Mouse (Mus musculus) left cerebral cortex, postnatal 10 days (tissue): ENCODE data around the gene Erich3. TPM values are rescaled to one million over a fixed set of nuclear protein-coding genes. Genes with fewer than 3 reads are reported as not detected.
"Not testable (repeated sequence)": the region's sequence is repeated elsewhere in the genome, so short reads cannot be mapped to it uniquely, and the experiment has no call there.

Experiments
- DNase-seq, 2 experiments: peaks; one replicate each; pipeline ENCODE4 v3.0.0; 2021 to 2022; ENCODE audit warnings: low spot score in 2 of 2, mixed read lengths in 1 of 2; ENCODE audit errors: extremely low spot score in 1 of 2
- intact Hi-C: fragments of 180-260 bp; cut with DNase I; formaldehyde crosslinking; loops from one replicate; pipeline ENCODE4 v1.15.1; 2025
- total RNA-seq, 2 experiments: library from RNA; stranded (reverse); gene quantifications; 2 replicates each; pipeline ENCODE4 v1.2.3; 2021

Gene Erich3
- total RNA-seq, result 1 to 10 TPM; 6.1 to 7.2 TPM

DNA sequence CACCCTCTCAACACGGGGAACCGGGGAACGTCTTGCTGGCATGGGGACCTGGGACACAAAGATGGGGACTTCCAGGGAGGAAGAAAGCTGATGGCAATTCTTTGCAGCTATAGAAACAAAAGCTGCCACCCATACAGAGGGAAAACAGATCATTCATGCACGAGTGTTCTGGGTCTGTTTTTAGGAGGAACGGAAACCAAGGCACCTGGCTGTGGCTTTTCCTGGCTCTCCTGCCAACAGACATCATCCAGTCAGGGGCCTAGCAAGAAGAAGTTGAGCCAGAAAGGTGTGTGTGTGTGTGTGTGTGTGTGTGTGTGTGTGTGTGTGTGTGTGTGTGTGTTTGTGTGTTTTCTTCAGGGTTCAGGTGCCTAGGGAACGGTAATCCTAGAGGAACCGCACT lies at the start of gene Erich3:
Gene Erich3, plus strand, starts transcription at position 315 of the 400 bp plus-strand sequence.
- DNase-seq, result no peak
- intact Hi-C loops, result no loop called here

DNA sequence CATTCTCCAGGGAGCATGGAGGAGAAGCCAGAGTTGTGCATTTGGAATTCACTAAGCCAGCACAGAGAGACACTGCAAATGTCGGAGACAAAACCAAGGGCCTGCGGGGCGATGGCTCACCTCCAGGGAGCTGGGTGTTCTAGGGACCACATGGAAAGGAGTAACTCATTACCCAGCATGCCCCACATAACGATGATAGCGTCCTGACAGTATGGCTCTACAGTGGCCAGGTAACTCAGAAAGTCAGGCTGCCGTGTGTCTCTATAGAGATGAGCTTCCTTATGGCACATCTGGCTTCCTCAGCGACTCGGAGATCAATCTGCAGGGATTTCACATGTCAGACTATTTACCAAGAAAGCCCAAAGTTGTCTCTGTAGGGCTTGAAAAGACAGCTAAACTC lies 48.9 kb upstream of the Erich3 start:
- intact Hi-C loops, result no loop called here

GRCm38 (mm10) chr3:154615304-154615703 lies 48.4 kb upstream of the Erich3 start:
- intact Hi-C loops, result no loop called here
- DNase-seq, result no peak

More for the DNA sequence above, 48.9 kb upstream of the Erich3 start:
- DNase-seq, result no peak

DNA sequence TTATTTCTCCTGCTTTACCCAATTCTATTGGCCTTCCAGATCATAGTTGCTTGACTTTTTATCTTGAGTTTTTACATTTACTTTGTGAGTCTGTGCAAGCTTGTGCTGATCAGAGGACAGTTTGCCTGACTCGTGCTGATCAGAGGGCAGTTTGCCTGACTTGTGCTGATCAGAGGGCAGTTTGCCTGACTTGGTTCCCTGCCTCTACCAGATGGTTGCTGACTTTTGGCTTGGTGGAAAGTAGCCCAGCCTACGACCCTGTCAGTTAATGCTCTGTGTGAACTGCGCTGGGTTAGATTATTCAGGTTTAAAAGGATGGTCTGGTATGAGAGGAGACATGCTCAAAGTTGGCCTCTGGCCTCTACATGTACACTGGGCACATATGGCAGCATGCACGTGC lies 47.6 kb upstream of the Erich3 start:
- DNase-seq, result no peak
- intact Hi-C loops, result no loop called here

- DNase-seq, result no peak
- intact Hi-C loops, result no loop called here
These were observed 35.4 kb upstream of the Erich3 start for GRCm38 (mm10) chr3:154628284-154628683.

DNA sequence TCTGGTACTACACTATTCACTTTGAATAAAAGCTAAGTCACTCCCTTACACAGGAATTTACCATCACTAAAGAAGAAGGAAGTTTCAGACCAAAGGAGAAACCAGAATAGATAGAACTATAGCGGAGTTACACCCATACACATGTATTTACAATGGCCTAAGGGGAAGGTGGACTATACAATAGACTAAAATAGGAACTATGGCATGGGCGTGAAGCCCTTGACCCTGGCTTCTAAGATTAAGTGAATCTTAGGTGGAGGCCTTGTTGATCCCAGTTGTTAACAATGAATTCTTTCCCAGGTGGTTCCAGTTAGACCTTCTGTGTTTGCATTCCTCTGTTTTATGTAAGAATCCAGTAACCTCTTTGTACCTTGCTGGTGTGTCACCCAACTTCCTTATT lies 32.4 kb upstream of the Erich3 start:
- DNase-seq, intact Hi-C loops: not testable (repeated sequence)

GRCm38 (mm10) chr3:154633091-154633490 lies 30.6 kb upstream of the Erich3 start:
- no peak for DNase-seq
- intact Hi-C loops, result no loop called here

DNA sequence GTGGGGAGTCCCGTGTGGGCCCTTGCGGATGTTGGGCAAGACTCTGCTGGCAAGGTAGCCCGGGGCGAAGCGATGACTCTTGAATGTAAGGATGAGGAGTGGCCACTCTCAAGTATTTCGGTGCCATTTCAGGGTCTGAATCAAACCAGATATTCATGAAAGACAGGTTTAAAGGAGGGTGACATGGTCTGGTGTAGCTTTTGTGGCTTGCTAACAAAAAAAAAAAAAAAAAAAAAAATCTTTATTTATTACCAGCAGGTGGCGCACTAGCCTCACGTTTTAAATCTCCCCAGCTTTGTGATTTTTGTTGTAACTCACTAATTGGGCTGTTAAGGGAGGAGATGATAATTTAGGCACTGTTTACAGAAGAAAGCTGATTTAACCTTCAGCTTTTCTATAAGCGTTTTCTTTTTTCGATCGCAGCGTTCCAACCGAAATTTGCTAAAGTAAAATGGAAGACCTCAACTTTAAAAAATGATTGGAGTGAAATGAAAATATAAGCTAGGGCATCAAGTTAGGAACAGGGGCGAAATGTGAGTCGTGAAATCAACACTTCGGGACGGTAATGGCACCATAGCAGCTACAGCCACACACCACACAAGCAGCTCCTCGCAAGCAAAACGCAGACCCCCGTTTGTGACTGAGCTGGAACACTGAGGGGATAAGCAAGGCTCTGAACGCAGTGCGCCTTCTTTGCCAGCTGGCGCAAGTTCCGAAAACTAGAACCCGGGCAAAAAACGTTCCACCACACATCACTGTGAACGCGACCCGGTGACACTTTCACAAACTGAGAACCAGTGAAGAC lies 16.8 kb upstream of the Erich3 start:
- intact Hi-C loops, result no loop called here
- DNase-seq, result no peak

GRCm38 (mm10) chr3:154647443-154647780 lies 16.2 kb upstream of the Erich3 start:
- DNase-seq, result no peak
- intact Hi-C loops, result no loop called here

DNA sequence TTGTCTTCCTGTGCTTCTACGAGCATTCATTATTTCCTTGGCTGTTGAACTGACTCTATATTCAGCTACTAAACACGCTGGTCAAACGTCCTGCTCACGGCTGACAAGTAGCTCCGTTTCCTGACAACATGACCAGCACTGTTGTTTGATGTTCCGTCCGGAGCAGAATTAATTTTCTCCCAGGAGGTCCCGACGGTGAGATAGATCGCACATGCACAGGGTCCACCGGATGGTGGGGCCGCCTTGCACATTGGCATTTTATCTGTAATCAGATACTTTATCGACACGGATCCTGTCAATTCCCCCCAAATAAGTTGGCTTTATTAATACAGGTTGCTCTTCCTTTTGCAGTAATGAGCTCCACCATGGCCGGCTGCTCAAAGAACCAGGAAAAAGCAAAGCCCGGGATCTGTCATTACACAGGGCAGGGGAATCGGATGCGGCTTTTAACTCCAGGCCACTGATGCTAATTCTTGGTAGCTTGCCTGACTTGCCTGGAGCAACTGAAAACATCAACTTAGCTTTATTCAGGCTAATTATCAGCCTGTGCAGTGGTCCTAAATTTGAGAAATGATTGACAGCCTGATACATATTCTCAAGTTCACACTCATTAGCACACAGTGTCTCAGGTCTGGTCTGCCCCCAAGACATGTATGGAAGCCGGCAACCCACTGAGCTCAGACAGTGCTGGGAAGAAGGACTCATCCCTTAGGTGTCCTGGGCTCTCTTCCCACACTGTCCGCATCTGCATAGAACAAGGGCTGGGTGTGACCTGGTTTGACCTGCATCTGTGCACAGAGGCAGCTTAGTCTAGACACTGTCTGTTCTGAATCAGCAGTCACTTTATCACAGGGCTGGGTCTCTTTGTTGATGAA lies 14.0 kb upstream of the Erich3 start:
- DNase-seq, result no peak
- intact Hi-C loops, result loop anchor here (5.0 to 10.0 kb wide), 4 partner anchors 168 to 1913 kb away; partner anchors contain the start of genes Fpgt, Lrriq3 and Negr1

DNA sequence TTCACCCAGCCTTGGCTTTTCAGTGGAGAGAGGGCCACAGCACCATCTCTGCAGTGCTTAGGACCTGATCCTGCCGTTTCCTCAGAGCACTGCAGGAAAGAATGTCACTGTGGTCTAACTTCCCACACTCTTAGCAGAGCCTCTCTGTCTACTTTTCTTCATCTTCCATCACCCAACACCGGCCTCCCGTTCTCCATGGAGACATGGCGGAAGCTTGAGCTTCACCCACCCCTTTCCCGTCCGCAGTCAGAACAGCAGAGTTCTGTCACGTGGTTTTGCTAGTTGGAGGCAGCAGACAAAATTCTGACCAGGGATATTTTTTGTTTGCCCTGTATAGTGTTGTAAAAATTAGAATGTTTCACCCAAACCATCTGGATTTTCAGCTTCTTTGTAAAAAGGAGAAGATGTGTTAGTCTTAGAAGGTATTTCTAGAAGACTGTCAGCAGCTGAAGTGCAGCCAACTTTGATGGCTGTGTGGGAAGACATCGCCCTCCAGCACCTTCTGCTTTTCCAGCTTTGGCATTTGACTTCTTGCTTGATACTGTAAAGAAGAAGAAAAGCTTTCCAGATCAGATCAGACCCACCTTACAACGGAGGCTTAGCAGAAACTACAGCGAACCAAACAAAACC lies 12.4 kb upstream of the Erich3 start:
- intact Hi-C loops, result loop anchor here (5.0 to 10.0 kb wide), 4 partner anchors 166 to 1911 kb away; partner anchors contain the start of genes Fpgt, Lrriq3 and Negr1
- no peak for DNase-seq

DNA sequence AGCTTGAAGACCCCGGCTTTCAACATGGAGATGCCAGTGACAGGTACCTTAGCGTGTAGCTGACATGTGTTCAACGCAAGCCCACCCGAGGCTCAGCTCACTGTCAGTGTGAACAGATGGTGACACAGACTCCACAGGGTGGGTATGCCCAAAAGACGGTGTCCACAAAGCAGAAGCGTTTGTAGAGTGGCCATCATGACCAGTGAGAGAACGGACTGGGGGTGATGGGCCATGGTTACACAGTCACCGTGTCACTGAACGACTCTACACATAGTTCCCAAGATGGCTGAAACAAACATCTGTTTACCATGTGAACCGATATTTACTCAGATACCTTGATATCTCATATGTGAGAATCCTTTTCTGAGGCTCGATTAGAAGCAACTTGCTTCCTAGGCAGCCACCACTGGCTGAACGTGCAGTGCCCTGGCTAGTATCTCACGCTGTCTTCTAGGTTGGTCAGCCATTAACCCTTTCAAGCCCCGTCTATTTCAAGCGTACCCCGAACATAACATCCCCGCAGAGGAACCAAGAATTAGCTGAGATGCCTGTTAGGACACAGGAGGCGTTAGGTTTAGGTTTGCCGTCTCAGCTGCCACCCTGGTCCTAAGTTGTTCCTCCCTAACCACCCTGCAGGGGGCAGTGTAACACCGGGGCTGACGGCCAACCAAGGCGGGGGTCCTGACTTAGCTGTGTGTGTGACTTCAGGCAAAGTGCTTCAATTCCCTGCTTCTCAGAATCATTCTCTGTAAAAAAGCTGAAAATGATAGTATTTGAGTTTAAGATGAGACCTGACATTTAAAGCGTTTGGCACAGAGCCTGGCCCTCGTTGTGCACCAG lies 10.9 kb upstream of the Erich3 start:
- intact Hi-C loops, result loop anchor here (5.0 to 10.0 kb wide), 4 partner anchors 164 to 1910 kb away; partner anchors contain the start of genes Fpgt, Lrriq3 and Negr1
- peak; percentile 66 to 83 for DNase-seq

DNA sequence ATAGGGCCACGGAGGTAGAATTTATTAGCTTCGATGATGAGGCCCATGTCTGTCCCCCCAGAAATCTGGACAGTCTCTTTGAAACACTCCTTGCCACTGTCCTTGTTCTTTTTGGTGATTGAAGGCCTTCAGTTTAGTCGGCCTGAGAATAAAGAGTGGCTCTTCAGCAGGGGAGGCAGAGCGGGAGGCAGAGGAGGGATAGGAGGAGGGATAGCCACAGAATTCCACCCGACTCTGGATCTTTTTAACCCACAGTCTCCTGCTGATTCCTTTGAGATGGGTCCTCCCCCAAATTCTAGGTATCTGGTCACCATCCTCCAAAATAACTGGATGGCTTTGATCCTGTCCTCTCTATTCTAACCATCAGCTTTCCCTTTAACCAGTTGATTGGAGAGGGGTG lies 10.2 kb upstream of the Erich3 start:
- intact Hi-C loops, result loop anchor here (5.0 to 10.0 kb wide), 4 partner anchors 164 to 1909 kb away; partner anchors contain the start of genes Fpgt, Lrriq3 and Negr1
- no peak for DNase-seq

- intact Hi-C loops, result loop anchor here (5.0 to 10.0 kb wide), 4 partner anchors 163 to 1908 kb away; partner anchors contain the start of genes Fpgt, Lrriq3 and Negr1
- no peak for DNase-seq
These were observed 9.4 kb upstream of the Erich3 start for GRCm38 (mm10) chr3:154654284-154654683.

- DNase-seq, result no peak
- intact Hi-C loops, result loop anchor here (5.0 to 10.0 kb wide), 4 partner anchors 162 to 1907 kb away; partner anchors contain the start of genes Fpgt, Lrriq3 and Negr1
These were observed 8.8 kb upstream of the Erich3 start for GRCm38 (mm10) chr3:154654901-154655300.

GRCm38 (mm10) chr3:154655711-154656110 lies 7.9 kb upstream of the Erich3 start:
- intact Hi-C loops, result loop anchor here (10.0 kb wide), 2 partner anchors 439 to 579 kb away; partner anchors contain the start of genes Fpgt and Lrriq3
- no peak for DNase-seq

- intact Hi-C loops, result no loop called here
- peak; percentile 54 to 61 for DNase-seq
These were observed 420 bp downstream of the Erich3 start for GRCm38 (mm10) chr3:154663976-154664581.

DNA sequence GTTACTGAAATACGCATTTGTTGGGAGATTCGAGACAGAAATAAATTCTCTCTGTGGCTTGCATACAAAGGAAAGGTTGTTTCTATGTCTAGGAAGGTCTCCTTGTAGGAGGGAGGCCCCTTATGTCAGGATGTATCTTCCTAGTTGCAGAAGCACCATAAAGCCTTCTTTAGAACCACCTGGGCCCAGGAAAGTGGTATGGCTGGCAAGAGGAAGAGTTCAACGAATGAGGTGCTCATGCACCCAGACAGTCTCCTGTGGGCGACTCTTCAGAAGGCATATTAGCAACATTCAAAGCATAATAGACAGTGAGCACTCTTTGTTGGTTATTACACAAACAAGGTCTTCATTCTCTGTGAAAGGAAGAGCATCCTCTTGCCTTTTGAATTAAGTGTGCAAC lies 977 bp downstream of the Erich3 start:
- intact Hi-C loops, result no loop called here
- no peak for DNase-seq
